Mouse (Mus musculus) gastrocnemius, adult 2 months (tissue): ENCODE measurements around the gene Satb2. TPM values are rescaled to one million over a fixed set of nuclear protein-coding genes. Genes with fewer than 3 reads are reported as not detected.

Source experiments
- DNase-seq: peaks from one replicate; pipeline ENCODE4 v3.0.0; 2022
- H3K27ac ChIP-seq: fragments of 200-600 bp; 2 replicates; pipeline ENCODE4 v1.8.1; 2022; ENCODE audit warnings: mild to moderate bottlenecking
- H3K4me3 ChIP-seq: fragments of 200-600 bp; 2 replicates; pipeline ENCODE4 v1.8.1; 2022; ENCODE audit warnings: mild to moderate bottlenecking, moderate library complexity
- CTCF ChIP-seq: fragments of 200-600 bp; IDR thresholded peaks from 2 replicates; pipeline ENCODE4 v1.8.1; 2022; ENCODE audit warnings: antibody characterized with exemption, mild to moderate bottlenecking, moderate library complexity
- intact Hi-C: fragments of 180-260 bp; cut with DNase I; formaldehyde crosslinking; loops from one replicate; pipeline ENCODE4 v1.15.1; 2025
- long read RNA-seq, 2 experiments: library from polyadenylated mRNA; stranded (forward); transcript quantifications; one replicate each; pipeline ENCODE4 v2.0.0; 2021
- total RNA-seq, 2 experiments: library from RNA; stranded (reverse); gene quantifications; 2 replicates each; pipeline ENCODE4 v1.2.3; 2021

The Satb2 gene
- under 1 TPM; 0.22 to 0.28 TPM for total RNA-seq
- long read RNA-seq, experiment 1 = 0 reads
- long read RNA-seq, experiment 2 = 0 reads

DNA sequence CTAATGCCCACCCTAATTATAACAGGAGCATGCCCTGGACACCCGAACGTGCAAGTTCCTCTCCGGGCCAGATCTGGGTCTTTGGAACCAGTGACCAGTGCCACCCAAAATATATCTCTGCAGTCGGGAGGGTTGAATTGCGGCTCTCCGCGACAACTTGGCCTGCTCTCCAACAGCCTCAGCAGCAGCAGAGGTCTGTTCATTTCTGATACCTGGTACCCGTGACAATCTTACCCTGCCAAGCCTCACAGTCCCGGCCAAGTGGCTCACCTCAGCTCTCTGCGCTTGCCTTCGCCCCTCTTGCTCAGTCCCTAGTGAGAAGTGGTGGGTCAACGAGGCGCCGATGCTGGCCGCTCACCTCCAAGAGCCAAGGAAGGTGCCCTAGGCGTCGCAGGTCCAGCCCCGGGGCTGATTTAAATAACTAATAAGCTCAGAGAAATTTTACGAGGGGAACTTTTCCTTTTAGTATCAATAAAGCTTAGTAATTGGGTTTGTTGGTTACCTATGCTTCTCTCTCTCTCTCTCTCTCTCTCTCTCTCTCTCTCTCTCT is at the start of gene Satb2:
TSS of gene Satb2 (minus strand) at position 500 of the 550 bp plus-strand sequence.
- intact Hi-C loops = no loop called here
- H3K4me3 ChIP-seq = peak within 1 kb of the TSS; percentile 59

DNA sequence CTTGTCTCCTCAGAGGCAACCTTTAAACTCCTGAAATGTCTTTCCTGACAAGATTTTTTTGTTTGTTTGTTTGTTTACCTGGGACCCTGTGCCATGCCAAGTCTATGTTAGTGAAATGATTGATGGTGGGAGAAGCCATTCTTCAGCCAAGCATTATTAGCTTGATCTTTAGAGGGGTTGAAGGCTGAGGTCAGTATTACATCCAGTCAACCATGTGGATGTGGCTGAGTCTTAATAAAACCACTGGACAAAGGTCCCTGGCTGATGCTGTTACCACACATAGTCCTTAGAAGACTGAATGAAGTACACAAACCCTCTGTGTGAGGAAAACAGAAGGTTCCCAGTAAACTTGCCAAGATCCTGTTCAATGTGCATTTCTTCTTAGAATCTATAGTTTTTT is 40.5 kb upstream of the Satb2 start:
- DNase-seq = no peak
- Histone ChIP-seq H3K27ac (no peak overlapping the region), H3K4me3 (no peak overlapping the region)
- intact Hi-C loops = no loop called here
- no peak for TF ChIP-seq CTCF

More for the DNA sequence above, at the start of gene Satb2:
- no peak for DNase-seq
- no peak within 1 kb of the TSS for H3K27ac ChIP-seq
- no peak for TF ChIP-seq CTCF

DNA sequence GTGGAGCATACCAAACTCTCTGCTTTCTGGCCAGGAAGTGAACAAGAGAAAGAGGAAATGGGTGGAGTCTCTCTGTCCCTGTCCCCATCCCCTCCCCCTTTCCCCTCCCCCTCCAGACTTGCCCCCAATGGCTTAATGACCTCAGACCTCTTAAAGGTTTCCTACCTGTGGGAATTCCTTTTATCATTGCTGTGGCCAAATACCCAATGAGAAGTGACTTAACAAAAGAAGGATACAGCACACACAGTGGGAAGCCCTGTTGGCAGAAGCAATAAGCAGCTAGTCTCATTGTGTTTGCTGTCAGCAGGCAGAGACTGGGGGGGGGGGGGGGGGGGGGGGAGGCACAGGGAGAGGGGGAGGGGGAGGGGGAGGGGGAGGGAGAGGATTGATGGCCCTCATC is 35.4 kb upstream of the Satb2 start:
- no peak overlapping the region for H3K4me3 ChIP-seq
- intact Hi-C loops = no loop called here
- H3K27ac ChIP-seq = no peak overlapping the region

DNA sequence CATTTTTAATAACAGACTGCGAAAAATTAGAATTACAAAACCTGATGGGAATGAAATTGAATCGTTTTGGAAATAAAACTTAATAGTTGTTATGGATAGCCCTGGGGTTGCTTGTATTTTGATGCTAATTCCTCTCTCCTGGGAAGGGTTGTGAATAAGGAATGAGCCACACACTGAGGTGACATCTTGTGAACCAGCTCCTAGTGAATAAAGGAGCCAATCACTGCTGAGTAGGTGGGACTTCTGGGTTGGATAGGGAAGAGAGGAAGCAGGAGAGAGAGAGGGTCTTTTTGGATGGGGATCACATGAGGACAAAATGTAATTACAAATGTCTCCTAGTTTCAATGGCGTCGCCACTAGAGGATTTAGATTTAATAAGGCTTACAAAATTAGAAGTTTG is 30.7 kb upstream of the Satb2 start:
- Histone ChIP-seq H3K4me3 (no peak overlapping the region), H3K27ac (no peak overlapping the region)
- DNase-seq = no peak
- no peak for TF ChIP-seq CTCF
- intact Hi-C loops = no loop called here

More for the DNA sequence above, 35.4 kb upstream of the Satb2 start:
- no peak for DNase-seq
- no peak for TF ChIP-seq CTCF

DNA sequence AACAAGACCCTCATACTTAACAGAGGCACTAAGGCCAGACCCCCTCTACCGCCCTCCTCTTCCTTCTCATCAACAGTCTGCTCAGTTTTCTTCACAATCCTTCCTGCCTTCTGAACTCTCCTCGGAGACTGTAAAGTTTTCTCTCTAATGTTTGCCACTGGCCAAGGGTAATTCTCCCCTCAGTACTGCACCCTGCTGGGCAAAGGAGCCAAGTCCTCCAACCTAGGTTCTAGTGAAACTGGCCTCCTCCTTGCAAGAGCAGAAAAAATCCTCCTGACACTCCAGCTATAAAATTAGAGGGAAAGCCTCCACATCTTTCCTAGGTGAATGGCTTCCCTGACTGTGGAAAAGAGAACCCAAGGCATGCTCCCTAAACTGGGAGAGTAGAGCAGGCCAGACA is 16.6 kb upstream of the Satb2 start:
- no peak for TF ChIP-seq CTCF
- DNase-seq = no peak
- no peak overlapping the region for H3K27ac ChIP-seq
- H3K4me3 ChIP-seq = no peak overlapping the region
- intact Hi-C loops = no loop called here

DNA sequence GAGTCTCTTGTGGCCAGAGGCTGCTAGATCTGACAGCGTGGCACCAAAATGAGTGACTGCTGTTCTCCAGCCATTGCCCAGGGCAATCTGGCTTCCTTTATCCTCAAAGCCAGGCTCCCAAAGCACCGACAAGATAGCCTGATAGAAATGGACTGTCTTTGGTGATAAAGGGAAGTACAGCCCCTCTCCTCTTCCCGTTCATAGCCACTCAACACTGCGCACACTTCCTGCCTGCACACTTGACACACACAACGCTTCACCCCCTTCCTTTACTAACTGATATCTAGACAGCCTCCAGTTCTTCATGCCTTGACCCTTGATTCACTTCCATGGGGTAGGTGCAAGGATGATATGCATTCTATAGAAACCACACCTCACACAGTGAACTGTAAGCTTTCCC is 13.9 kb upstream of the Satb2 start:
- Histone ChIP-seq H3K27ac (no peak overlapping the region), H3K4me3 (no peak overlapping the region)
- TF ChIP-seq CTCF = no peak
- intact Hi-C loops = no loop called here
- DNase-seq = no peak

DNA sequence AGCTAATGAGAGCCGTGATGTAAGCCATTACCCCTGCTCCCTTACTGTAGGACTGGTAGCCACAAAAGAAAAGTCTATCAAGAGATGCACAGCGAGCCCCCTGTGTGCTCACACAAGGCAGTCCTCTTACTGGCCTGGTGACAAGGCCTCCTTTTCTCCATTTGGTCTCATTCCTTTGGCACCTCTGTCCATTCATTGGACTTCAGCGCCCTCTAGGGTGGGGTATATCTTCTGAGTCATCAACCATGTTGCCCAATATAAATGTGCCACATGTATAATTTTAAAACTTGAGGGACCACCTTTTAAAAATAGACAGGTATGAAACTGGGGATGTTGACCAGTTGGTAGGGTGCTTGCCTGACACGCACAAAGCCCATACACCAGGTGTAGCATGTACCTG is 13.2 kb upstream of the Satb2 start:
- intact Hi-C loops = no loop called here

DNA sequence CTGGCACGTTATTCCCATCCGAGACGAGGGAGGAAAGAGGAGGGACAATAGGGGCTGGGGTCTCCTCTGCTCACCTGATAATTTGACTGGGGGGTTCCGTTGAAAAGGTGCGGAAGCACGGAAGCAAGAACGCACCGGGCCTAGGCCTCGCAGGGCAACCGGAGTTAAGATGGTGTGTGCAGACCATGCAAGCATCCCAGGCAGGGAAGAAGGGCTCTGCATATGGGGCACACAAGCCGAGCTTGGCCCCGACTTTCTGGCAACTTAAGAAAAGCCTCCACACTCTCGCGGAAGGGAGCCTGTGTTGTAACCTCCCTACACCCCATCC is 6.0 kb upstream of the Satb2 start:
- no peak for DNase-seq
- TF ChIP-seq CTCF = no peak
- H3K4me3 ChIP-seq = no peak overlapping the region
- H3K27ac ChIP-seq = no peak overlapping the region
- intact Hi-C loops = no loop called here

More for the DNA sequence above, 13.2 kb upstream of the Satb2 start:
- TF ChIP-seq CTCF = peak; percentile 44
- H3K27ac ChIP-seq = no peak overlapping the region
- DNase-seq = no peak
- H3K4me3 ChIP-seq = no peak overlapping the region

DNA sequence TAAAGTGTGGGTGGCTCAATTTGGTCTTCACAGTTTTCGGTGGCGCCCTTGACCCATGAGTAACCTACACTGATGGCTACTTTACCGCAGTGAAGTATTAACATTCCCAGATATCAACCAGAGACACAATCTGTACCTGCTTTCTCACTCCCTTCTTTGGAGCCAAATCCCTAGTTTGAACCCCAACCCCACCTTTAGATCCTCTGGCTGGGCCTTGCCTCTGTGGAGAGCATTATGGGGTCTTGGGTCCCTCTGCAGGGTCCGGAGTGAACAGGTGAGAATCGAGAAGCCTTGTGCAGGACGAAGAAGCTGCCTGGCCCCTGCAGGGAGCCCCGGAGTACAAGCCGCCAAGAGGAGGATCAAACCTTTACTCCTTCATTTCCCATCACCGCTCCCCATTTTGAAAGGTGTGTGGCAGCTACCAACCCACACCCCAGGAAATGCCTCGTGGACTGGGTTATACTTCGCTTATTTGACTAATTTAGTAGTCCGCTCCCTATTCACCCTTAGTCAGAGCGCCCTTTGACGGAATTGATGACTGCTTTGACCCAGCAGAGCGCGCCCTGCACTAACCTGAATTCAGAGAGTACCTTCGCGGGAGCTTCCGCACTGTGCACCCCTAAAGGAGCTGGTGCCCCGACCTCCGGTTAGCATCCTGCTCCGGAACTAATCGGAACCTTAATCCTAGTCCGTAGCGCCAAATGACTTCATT is 5.5 kb upstream of the Satb2 start:
- intact Hi-C loops = no loop called here
- no peak for DNase-seq
- no peak for TF ChIP-seq CTCF
- no peak overlapping the region for H3K4me3 ChIP-seq
- H3K27ac ChIP-seq = no peak overlapping the region

DNA sequence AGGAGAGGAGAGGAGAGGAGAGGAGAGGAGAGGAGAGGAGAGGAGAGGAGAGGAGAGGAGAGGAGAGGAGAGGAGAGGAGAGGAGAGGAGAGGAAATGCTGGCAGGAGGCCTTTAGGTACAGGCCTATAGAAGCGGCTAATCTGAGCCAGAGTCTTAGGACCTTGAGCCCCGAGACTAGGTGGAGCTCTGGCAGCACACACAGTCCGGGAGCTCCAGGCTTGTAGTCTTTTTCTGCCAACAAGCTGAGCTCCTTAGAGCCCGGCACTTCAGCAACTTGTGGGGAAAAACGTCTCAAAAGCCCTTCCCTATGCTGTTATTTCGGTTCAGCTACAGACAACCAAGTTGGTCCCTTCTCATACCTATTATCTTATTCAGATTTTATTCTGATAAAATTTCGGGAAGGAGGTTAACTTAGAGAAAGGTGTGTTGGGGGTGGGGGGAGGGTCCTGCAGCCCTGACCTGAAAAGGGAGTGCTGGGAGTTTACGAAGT is 4.7 kb upstream of the Satb2 start:
- no peak for DNase-seq
- H3K27ac ChIP-seq = no peak overlapping the region
- intact Hi-C loops = no loop called here
- H3K4me3 ChIP-seq = no peak overlapping the region
- TF ChIP-seq CTCF = no peak

DNA sequence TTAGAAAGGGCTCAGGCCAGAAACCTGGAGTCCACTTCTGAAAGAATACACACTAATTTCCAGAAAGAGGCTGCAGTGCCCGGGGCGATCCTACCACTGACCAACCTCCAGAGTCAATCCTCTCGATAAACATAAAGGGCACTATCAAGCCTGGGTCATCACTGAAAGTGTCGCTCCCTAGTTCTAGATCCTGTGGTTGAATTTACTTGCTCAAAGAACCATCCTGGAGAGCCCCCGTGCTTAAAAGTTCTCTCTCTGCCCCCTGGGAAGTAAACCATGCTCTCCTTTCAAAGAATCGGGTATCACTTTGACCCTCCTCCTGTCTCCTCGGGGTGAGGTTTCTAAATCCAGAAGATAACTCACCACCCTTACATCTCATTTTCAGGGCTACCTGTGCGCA is 4.2 kb upstream of the Satb2 start:
- intact Hi-C loops = no loop called here
- TF ChIP-seq CTCF = no peak
- H3K4me3 ChIP-seq = no peak overlapping the region
- H3K27ac ChIP-seq = no peak overlapping the region
- DNase-seq = no peak

DNA sequence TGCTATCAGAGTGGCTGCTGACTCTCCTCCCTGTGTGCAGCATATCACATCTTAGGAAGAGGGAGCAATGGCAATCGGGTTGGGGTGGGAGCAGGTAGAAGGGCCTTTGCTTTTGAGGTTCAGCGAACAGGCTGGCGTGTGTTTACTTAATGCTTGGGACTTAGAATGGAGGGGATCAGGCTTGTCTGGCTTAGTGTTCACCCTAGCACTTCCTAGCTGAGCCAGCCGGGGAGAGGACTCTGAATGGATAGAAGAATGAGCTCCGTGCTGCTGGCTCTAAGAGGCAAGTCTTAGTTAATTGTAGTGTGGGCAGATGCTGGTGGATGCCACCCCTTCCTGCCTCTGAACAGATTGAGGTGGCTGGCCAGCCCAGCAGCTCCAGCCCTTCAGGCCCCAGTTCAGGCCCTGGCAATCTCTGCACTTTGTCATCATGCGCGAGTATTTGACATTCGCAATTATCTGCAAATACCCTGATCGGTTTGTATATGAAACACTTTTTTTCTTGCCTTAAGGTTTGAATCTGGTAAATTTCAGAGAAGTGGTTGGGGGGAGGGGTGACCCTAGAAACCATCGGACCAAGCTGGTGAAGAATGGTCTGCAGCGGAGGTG is 3.6 kb upstream of the Satb2 start:
- no peak for DNase-seq
- Histone ChIP-seq H3K27ac (no peak overlapping the region), H3K4me3 (no peak overlapping the region)
- TF ChIP-seq CTCF = no peak
- intact Hi-C loops = no loop called here

DNA sequence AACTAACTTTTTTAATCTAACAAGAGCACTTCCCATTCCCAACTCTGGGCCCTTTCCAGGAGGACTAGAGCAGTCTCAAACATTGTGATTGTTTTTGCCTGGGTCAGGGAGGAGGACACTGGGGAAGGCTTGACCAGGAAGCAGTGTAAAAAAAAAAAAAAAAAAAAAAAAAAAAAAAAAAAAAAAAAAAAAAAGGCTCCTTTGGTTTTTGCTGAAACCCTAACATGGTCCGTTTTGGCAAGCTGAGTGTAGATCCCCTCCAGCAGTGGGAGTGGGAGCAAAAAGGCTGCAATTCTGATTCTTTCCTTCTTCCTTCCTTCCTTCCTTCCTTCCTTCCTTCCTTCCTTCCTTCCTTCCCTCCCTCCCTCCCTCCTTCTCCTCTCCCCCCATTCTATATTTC is 3.1 kb upstream of the Satb2 start:
- DNase-seq = no peak
- H3K4me3 ChIP-seq = no peak overlapping the region
- TF ChIP-seq CTCF = no peak
- intact Hi-C loops = no loop called here
- no peak overlapping the region for H3K27ac ChIP-seq
